Mouse (Mus musculus): ENCODE data around the gene Ctsg. TPM values are rescaled to one million over a fixed set of nuclear protein-coding genes. Genes with fewer than 3 reads are reported as not detected.
"Not testable (repeated sequence)": the region's sequence is repeated elsewhere in the genome, so short reads cannot be mapped to it uniquely, and the experiment has no call there.

Ctsg gene
- polyA plus RNA-seq, 1 experiment from 2014 or later, result 0.64 TPM

DNA sequence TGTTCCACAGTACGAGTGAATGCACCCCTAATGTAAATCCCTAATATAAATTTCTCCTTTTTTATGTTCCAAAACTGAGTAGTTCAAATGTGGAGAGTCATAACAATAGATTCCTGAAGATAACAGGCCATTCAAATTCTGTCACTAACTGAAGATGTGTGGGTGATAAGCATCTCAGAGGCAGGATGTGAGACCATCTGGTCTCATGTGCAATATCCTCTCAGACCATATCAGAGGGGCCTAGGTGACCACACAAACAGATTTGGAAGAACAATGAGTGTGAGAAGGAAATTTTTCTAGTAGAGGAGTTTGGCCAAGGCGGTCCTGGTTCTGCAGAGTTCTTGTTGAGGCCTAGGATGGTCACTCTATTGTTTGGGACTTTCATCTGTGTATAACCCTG is 9.0 kb downstream of the Ctsg start:
- H3K9me3 ChIP-seq (replicated peaks), result no peaks in the 10 kb centered on the region
- ATAC-seq (replicated peaks; ENCODE audit: low FRiP score), result no peak
- no peaks in the 10 kb centered on the region for H3K4me1 ChIP-seq
- no peak overlapping the region for H3K27ac ChIP-seq
- H3K4me2 ChIP-seq, result no peak overlapping the region
- no peak overlapping the region for H3K4me3 ChIP-seq (replicated peaks)
- 65% methylated on average over 2 of the region's 2 CpGs for WGBS
- H3K9ac ChIP-seq, result no peak overlapping the region
- H3K27me3 ChIP-seq, result no peaks in the 10 kb centered on the region
- no peaks in the 10 kb centered on the region for H3K36me3 ChIP-seq

DNA sequence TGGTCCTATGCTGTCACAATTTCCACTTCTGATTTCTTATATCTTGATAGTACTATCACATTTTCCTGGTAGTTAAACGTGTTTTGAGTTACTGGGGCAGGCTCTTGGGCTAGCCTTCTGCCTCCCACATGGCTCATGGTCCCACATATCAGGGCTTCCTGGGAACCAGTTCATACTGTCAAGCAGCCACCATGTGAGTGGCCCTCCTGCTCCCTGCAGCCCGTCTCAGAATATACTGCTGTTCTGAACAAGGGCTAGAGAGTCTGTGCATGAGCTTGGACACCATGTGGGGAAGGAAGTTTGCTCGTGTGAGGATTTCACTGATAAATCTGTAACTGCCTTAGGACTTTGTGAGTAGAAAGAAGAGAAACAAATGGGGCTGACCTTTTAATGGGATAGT is 15.7 kb downstream of the Ctsg start:
- Histone ChIP-seq H3K36me3 (no peaks in the 10 kb centered on the region), H3K4me3 (replicated peaks) (no peak overlapping the region), H3K4me1 (no peaks in the 10 kb centered on the region), H3K9me3 (replicated peaks) (no peaks in the 10 kb centered on the region), H3K27me3 (no peaks in the 10 kb centered on the region), H3K27ac (no peak overlapping the region), H3K9ac (no peak overlapping the region), H3K4me2 (no peak overlapping the region)
- 70% methylated on average over 3 of the region's 3 CpGs for WGBS
- ATAC-seq (replicated peaks; ENCODE audit: low FRiP score), result no peak

DNA sequence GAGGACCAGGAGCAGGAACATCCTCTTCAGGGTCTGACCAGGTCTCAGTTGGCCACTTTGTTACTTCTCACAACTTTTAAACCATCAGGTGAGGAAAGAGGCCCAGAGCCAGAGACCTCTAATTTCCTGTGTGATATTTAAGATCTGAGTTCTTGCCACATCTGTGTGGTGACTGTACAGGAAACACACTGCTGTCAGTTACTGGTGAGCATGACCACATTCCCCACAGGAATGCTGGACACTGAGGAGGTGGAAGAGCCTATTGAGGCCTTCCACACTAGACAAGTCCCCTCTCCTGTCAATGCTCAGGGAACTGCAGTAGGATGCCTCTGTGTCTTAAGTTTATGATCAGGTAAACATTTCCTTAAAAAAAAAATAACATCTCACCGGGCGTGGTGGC is 17.2 kb downstream of the Ctsg start, which contains the start of gene Mcpt8:
Mcpt8 (minus strand) TSS at position 107 of the 400 bp plus-strand sequence.
- no peaks in the 10 kb centered on the region for H3K36me3 ChIP-seq
- no peak for ATAC-seq (replicated peaks; ENCODE audit: low FRiP score)

DNA sequence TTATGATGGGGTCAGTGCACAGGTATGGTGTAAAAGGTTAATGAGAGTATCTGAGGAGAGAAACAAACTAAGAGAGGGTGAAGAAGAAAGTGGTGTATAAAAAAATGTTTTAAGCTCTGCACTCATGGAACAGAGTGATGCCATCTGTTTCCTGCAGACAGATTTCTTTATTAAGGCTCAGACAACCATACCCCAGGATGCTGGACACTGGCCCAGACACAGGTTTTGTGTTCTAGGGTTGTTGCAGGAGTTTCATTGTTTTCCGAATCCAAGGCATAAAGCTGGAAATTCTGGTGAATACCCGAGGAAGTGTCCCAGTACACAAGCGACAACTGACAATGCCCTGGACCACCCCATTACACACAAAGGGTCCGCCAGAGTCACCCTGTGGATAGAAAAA is 20.4 kb downstream of the Ctsg start:
- no peak overlapping the region for H3K4me2 ChIP-seq
- no peak overlapping the region for H3K4me3 ChIP-seq (replicated peaks)
- no peak for ATAC-seq (replicated peaks; ENCODE audit: low FRiP score)
- no peak overlapping the region for H3K27ac ChIP-seq
- H3K27me3 ChIP-seq, result no peaks in the 10 kb centered on the region
- no peaks in the 10 kb centered on the region for H3K9me3 ChIP-seq (replicated peaks)
- H3K4me1 ChIP-seq, result no peaks in the 10 kb centered on the region
- H3K9ac ChIP-seq, result no peak overlapping the region
- no peaks in the 10 kb centered on the region for H3K36me3 ChIP-seq
- WGBS, result 88% methylated on average over 4 of the region's 4 CpGs

More for the DNA sequence above, 17.2 kb downstream of the Ctsg start, which contains the start of gene Mcpt8:
- H3K4me3 ChIP-seq (replicated peaks), result no peak within 1 kb of the TSS
- H3K9me3 ChIP-seq (replicated peaks), result no peaks in the 10 kb centered on the region
- no peaks in the 10 kb centered on the region for H3K27me3 ChIP-seq
- H3K4me1 ChIP-seq, result no peaks in the 10 kb centered on the region
- 96% methylated on average over 2 of the region's 2 CpGs for WGBS
- no peak within 1 kb of the TSS for H3K9ac ChIP-seq
- H3K4me2 ChIP-seq, result no peak within 1 kb of the TSS
- H3K27ac ChIP-seq, result no peak within 1 kb of the TSS

DNA sequence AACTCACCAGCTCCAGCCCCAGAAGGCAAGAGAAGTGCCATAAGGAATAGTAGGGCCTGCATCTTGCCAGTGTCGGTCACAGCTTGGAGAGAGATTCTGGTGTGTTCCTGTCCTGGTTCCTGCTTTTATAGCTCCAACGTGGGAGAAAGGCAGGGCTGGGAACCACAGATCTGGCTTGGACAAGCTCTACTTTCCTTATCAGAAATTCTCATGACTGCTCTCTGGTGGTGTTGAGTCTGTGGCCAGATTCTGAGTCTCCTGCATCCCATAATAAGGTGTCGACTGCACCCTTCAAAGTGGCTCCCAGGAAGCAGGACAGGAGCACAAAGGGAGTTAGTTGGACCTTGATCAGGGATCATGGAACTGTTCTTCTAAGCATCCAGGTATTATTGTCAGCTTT is 40.2 kb downstream of the Ctsg start, which contains the start of gene Mcpt4:
Mcpt4 (minus strand) TSS at position 101 of the 400 bp plus-strand sequence.
- H3K36me3 ChIP-seq; H3K4me2 ChIP-seq; H3K9ac ChIP-seq; H3K27ac ChIP-seq; ATAC-seq (replicated peaks; ENCODE audit: low FRiP score); H3K9me3 ChIP-seq (replicated peaks); H3K4me1 ChIP-seq; H3K4me3 ChIP-seq (replicated peaks); H3K27me3 ChIP-seq: not testable (repeated sequence)
- WGBS, result 70% methylated on average over 3 of the region's 3 CpGs

DNA sequence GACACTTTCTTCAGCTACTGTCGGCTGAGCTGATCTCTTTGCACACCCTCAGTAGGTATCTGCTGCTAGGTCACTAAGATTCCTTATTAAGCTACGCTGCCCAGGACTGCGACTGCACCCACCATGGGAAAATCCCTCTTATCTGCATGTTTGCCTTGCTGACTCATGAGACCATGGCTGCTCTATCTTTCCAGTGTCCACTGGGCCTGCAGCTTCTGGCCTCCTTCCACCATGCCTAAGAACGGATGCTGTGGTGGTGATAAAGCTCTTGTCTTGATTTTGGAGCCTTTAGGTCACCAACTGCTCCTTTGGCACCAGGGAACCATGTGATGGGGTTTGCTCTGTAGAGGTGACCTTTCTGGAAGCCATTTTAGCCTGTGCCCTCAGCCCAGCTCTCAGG is 44.7 kb downstream of the Ctsg start:
- H3K27ac ChIP-seq, result no peak overlapping the region
- H3K27me3 ChIP-seq, result no peaks in the 10 kb centered on the region
- H3K4me3 ChIP-seq (replicated peaks), result no peak overlapping the region
- H3K36me3 ChIP-seq, result no peaks in the 10 kb centered on the region
- 84% methylated on average over 4 of the region's 4 CpGs for WGBS
- no peak overlapping the region for H3K4me2 ChIP-seq
- no peak overlapping the region for H3K9ac ChIP-seq
- H3K9me3 ChIP-seq (replicated peaks), result no peaks in the 10 kb centered on the region
- no peak for ATAC-seq (replicated peaks; ENCODE audit: low FRiP score)
- H3K4me1 ChIP-seq, result no peaks in the 10 kb centered on the region

DNA sequence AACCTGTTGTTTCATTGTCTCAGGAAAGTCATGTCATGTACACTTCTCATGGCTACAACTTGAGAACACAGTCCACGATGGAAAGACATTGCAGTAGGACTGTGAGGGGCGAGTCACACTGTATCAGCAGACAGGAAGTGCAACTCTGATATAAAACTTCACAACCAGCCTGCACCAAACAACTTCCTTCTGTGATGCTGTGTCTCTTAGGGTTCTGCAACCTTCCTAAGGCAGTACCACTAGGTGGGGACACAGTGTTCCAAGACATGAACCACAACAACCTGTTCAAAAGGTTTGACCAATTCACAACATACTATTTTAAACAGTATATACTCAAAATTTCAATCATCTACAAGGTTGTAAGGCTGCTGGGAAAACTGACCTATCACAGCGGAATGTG is 47.0 kb downstream of the Ctsg start:
- Histone ChIP-seq H3K9ac (no peak overlapping the region), H3K36me3 (no peaks in the 10 kb centered on the region), H3K9me3 (replicated peaks) (no peaks in the 10 kb centered on the region), H3K4me2 (no peak overlapping the region), H3K27me3 (no peaks in the 10 kb centered on the region), H3K27ac (no peak overlapping the region), H3K4me1 (no peaks in the 10 kb centered on the region), H3K4me3 (replicated peaks) (no peak overlapping the region)
- no peak for ATAC-seq (replicated peaks; ENCODE audit: low FRiP score)
- 75% methylated on average over 3 of the region's 3 CpGs for WGBS

Small RNA genes within 50 kb of the gene (microRNA-seq; reads per million reads assigned to microRNA genes)
- not detected for gene Mir6949

Other genes starting within 250 kb of the Ctsg start
- gene Nynrin, start 248.6 kb downstream of the Ctsg start, polyA plus RNA-seq (2015; fragmentation: Nextera tagmentation; extraction: Ambion mirVana), result 20.7 and 22.4 TPM in 2 replicates
- 0.33 and 0.65 TPM in 2 replicates for gene Cbln3, start 218.2 kb downstream of the Ctsg start, polyA plus RNA-seq (2015; fragmentation: Nextera tagmentation; extraction: Ambion mirVana)
- gene Khnyn, start 217.6 kb downstream of the Ctsg start, polyA plus RNA-seq (2015; fragmentation: Nextera tagmentation; extraction: Ambion mirVana), result 18.0 and 19.5 TPM in 2 replicates
- 56.6 and 63.8 TPM in 2 replicates for gene Sdr39u1, start 202.3 kb downstream of the Ctsg start, polyA plus RNA-seq (2015; fragmentation: Nextera tagmentation; extraction: Ambion mirVana)
- gene Cma1, start 157.9 kb downstream of the Ctsg start, polyA plus RNA-seq (2015; fragmentation: Nextera tagmentation; extraction: Ambion mirVana), result 2.1 and 2.6 TPM in 2 replicates
- gene Cma2, start 151.6 kb downstream of the Ctsg start, polyA plus RNA-seq (2015; fragmentation: Nextera tagmentation; extraction: Ambion mirVana), result not detected in 2 replicates
- not detected in 2 replicates for gene Mcpt1, start 84.6 kb downstream of the Ctsg start, polyA plus RNA-seq (2015; fragmentation: Nextera tagmentation; extraction: Ambion mirVana)
- not detected in 2 replicates for gene Mcpt9, start 72.1 kb downstream of the Ctsg start, polyA plus RNA-seq (2015; fragmentation: Nextera tagmentation; extraction: Ambion mirVana)
- gene Mcpt2, start 60.5 kb downstream of the Ctsg start, polyA plus RNA-seq (2015; fragmentation: Nextera tagmentation; extraction: Ambion mirVana), result not detected in 2 replicates
- gene Mcpt4, start 40.3 kb downstream of the Ctsg start, polyA plus RNA-seq (2015; fragmentation: Nextera tagmentation; extraction: Ambion mirVana), result not detected in 2 replicates
- gene Mcpt8, start 17.3 kb downstream of the Ctsg start, polyA plus RNA-seq (2015; fragmentation: Nextera tagmentation; extraction: Ambion mirVana), result 0.27 and 0.38 TPM in 2 replicates
- gene Gzme, start 18.1 kb upstream of the Ctsg start, polyA plus RNA-seq (2015; fragmentation: Nextera tagmentation; extraction: Ambion mirVana), result not detected in 2 replicates
- gene Gzmd, start 30.0 kb upstream of the Ctsg start, polyA plus RNA-seq (2015; fragmentation: Nextera tagmentation; extraction: Ambion mirVana), result not detected in 2 replicates
- not detected in 2 replicates for gene Gzmg, start 57.0 kb upstream of the Ctsg start, polyA plus RNA-seq (2015; fragmentation: Nextera tagmentation; extraction: Ambion mirVana)
- gene Gzmn, start 72.0 kb upstream of the Ctsg start, polyA plus RNA-seq (2015; fragmentation: Nextera tagmentation; extraction: Ambion mirVana), result not detected in 2 replicates
- gene Gzmf, start 108.8 kb upstream of the Ctsg start, polyA plus RNA-seq (2015; fragmentation: Nextera tagmentation; extraction: Ambion mirVana), result not detected in 2 replicates
- gene Gzmc, start 132.1 kb upstream of the Ctsg start, polyA plus RNA-seq (2015; fragmentation: Nextera tagmentation; extraction: Ambion mirVana), result not detected in 2 replicates
- 0.25 TPM in 1 of 2 replicates, not detected in the other for gene Gzmb, start 159.7 kb upstream of the Ctsg start, polyA plus RNA-seq (2015; fragmentation: Nextera tagmentation; extraction: Ambion mirVana)

All from kidney, embryonic 15.5 days (tissue).